8 mouse cellular contexts compared by ENCODE assay signal in genomic region chr17:35016376-35016775, GRCm38 (mm10). TPM values are rescaled to one million over a fixed set of nuclear protein-coding genes. Genes with fewer than 3 reads are reported as not detected.
DNase-seq lines count a peak whose midpoint lies in the region; ATAC-seq lines count a peak whose summit lies in the region.

TSS of gene Vwa7 (plus strand) at chr17:35016579.

- DNase-seq in lung, postnatal 10 days: peak; percentile 52
- no peak for DNase-seq in lung, postnatal 25 days (ENCODE audit: low spot score)
- DNase-seq in cerebellum, adult 18-20 months: peak; percentile 77 to 84
- peak; percentile 42 for DNase-seq in gastrocnemius, postnatal 10 days
- DNase-seq in left cerebral cortex, adult 18-20 months (ENCODE audit: low spot score in 2 of 2): no peak
- DNase-seq in embryo, embryonic 10 days (ENCODE audit: low spot score): no peak

- H3K4me1 ChIP-seq in intestine, embryonic 15.5 days (replicated peaks): peaks cover 17% of the 10 kb centered on the region
- H3K4me1 ChIP-seq in midbrain, embryonic 15.5 days: peaks cover 5% of the 10 kb centered on the region

- H3K4me2 ChIP-seq in intestine, embryonic 15.5 days (replicated peaks): no peak within 1 kb of the TSS
- no peak within 1 kb of the TSS for H3K4me2 ChIP-seq in midbrain, embryonic 15.5 days

- 0 out of 2 replicates have a peak within 1 kb of the TSS, but pooled peaks have one; percentile 22 for H3K27ac ChIP-seq in intestine, embryonic 15.5 days
- no peak within 1 kb of the TSS for H3K27ac ChIP-seq in midbrain, embryonic 15.5 days

- no peaks in the 10 kb centered on the region for H3K9me3 ChIP-seq in intestine, embryonic 15.5 days
- no peaks in the 10 kb centered on the region for H3K9me3 ChIP-seq in midbrain, embryonic 15.5 days

- ATAC-seq in intestine, embryonic 15.5 days: peak; percentile 57
- 0 out of 2 replicates have a peak, but pooled peaks have one; percentile 28 for ATAC-seq in midbrain, embryonic 15.5 days (replicated peaks)

- WGBS in intestine, embryonic 15.5 days: 58% methylated on average over 12 of the region's 12 CpGs
- WGBS in midbrain, embryonic 15.5 days: 56% methylated on average over 12 of the region's 12 CpGs

- peak within 1 kb of the TSS; percentile 20; the same call in 1 of the 2 replicates for H3K9ac ChIP-seq in intestine, embryonic 15.5 days
- no peak within 1 kb of the TSS for H3K9ac ChIP-seq in midbrain, embryonic 15.5 days

- H3K27me3 ChIP-seq in intestine, embryonic 15.5 days (replicated peaks): no peaks in the 10 kb centered on the region
- H3K27me3 ChIP-seq in midbrain, embryonic 15.5 days (replicated peaks): no peaks in the 10 kb centered on the region

- no peak within 1 kb of the TSS for H3K4me3 ChIP-seq in intestine, embryonic 15.5 days (replicated peaks)
- H3K4me3 ChIP-seq in midbrain, embryonic 15.5 days: no peak within 1 kb of the TSS

- peaks cover 48% of the 10 kb centered on the region for H3K36me3 ChIP-seq in intestine, embryonic 15.5 days
- peaks cover 30% of the 10 kb centered on the region for H3K36me3 ChIP-seq in midbrain, embryonic 15.5 days (replicated peaks)

RNA-seq across cellular contexts. Expression of gene Vwa7, which starts in this region (rescaled TPM):
- 1 to 10 TPM; 2.0 to 2.5 TPM for total RNA-seq in gastrocnemius, postnatal 10 days (2021)
- 0.21 and 0.35 TPM in 2 replicates for polyA plus RNA-seq in intestine, embryonic 15.5 days (2015; fragmentation: Nextera tagmentation; extraction: Ambion mirVana)
- polyA plus RNA-seq in midbrain, embryonic 15.5 days (2015; fragmentation: Nextera tagmentation; extraction: Ambion mirVana): 0.06 and 0.15 TPM in 2 replicates
- total RNA-seq in left cerebral cortex, adult 18-20 months (2021): under 1 TPM; 0.61 to 0.77 TPM

Comparison
In these comparisons a context has a peak if more than half of its experiments do, and no peak if none do; other contexts are left out.
1. DNase-seq: peak in lung, postnatal 10 days (single experiment), cerebellum, adult 18-20 months (2 of 2) and gastrocnemius, postnatal 10 days (single experiment); none in lung, postnatal 25 days (single experiment), left cerebral cortex, adult 18-20 months (0 of 2) and embryo, embryonic 10 days (single experiment).
2. Peak in ATAC-seq, H3K27ac ChIP-seq and H3K9ac ChIP-seq in intestine, embryonic 15.5 days; RNA of the gene not detected or under 1 TPM.
3. Peak in ATAC-seq in midbrain, embryonic 15.5 days; RNA of the gene not detected or under 1 TPM.